Mouse (Mus musculus): ENCODE data around the gene Cox8b.

Gene Cox8b

GRCm38 (mm10) chr7:140900220-140900619, at the start of gene Cox8b:
Gene Cox8b (minus strand): TSS chr7:140900446.
- DNase-seq = no peak

DNA sequence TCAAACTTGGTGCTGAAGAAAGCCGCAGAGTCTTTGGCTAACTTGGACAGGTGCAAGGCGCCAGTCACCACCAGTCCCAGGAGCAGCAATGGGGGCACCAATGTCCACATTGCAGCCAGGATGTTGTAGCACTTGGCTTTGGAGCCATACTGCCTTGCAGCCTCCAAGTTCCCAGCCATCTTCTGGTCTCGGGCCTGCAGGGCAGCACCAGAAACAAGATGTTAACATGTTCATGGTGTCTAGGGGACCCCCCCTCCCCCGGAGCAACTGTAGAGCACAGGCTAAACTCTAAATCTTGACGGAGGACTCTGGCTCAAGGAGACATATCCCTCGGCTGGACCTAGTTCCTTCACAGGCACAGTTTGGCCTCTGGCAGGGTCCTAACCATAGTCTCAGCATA, 49.0 kb upstream of the Cox8b start:
- no peak for DNase-seq

DNA sequence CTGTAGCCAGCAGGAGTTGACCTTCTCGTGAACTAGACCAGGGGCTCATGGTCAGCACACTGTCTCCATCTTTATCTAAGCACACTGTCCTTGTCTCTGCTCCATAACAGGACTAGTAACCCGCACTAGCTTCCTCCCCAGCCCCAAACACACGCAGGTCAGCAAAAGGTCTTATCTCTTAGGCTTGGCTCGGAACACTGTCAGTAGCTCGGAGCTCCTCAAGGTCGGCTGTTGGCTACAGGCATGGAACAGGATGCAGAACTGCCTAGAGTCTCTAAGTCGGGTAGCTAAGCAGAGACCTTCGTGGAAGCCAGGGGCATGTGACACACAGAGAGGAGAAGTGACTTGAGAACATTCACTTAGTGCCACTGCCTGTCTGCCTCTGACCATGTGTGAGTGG, 47.9 kb upstream of the Cox8b start:
- no peak for DNase-seq

DNA sequence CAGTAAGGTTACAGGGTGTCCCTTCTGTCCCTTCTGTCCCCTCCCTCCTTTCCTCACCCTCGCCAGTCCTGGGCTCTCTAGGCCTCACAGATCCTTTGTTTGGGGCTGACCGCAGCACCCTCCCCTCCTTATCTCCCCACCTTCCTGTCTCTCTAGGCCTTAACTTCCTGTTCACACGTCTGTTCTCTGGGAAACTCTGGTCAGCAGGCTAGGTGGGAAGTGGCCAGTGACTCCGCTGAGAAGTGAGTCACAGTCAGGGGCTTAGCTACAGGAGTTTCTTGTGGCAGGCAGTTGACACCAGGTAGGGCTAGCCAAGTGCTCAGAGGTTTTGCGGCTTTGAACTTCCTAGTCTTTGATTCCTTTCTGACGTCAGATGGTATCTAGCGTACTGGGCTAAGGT, 46.7 kb upstream of the Cox8b start:
- DNase-seq = no peak

DNA sequence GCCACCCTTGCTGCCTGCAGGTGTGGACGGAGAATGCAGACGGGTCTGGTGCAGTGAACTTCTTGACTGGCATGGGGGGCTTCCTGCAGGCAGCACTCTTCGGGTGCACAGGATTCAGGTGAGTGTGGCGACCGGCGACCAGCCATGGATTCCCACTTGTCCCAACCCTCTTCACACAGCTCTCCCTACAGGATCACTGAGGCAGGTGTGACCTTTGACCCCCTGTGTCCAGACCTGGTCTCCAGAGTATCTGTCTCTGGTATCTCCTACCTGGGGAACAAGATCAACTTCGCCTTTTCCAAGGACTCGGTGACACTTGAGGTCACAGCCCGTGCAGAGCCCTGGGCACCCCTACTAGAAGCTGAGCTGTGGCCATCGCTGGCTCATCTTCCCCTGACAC, 46.1 kb upstream of the Cox8b start:
- no peak for DNase-seq

GRCm38 (mm10) chr7:140945247-140945646, 45.0 kb upstream of the Cox8b start:
- DNase-seq = no peak

GRCm38 (mm10) chr7:140944236-140944635, 44.0 kb upstream of the Cox8b start:
- no peak for DNase-seq

DNA sequence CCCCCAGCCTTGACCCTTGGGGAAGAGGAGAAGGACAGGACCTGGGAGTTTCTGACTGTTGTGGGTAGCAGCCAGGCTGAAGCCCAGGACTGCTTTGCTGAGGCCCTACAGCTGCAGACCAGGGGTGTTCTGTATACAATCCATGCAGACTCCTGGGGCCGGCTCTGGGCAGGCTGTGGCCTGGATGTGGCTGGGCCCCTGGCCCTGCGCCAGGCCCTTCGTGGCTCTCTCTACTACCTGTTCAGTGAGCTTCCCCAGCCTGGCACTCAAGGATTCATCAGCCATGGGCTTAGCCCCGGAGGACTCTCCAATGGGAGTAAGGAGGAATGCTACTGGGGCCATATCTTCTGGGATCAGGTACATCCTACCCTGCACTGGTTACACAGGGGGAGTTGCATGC, 43.1 kb upstream of the Cox8b start:
- no peak for DNase-seq

DNA sequence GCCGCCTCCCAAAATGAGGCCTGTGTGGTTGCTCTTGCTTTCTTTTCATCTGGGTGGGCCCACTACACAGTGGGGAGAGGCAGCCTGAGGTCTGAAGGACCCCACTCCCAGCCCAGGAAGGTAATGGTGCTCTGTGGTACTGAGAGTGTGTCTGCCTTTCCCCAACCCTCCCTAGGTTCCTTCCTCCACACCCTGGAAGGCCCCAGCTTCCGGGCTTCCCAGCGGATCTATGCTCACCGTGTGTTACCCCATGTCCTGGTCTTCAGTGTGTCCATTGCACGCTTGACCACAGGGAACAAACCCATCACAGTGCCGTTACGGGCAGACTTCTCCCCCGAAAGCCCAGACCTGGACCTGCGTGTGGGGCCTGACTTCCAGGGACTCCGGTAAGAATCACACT, 42.6 kb upstream of the Cox8b start:
- DNase-seq = no peak

DNA sequence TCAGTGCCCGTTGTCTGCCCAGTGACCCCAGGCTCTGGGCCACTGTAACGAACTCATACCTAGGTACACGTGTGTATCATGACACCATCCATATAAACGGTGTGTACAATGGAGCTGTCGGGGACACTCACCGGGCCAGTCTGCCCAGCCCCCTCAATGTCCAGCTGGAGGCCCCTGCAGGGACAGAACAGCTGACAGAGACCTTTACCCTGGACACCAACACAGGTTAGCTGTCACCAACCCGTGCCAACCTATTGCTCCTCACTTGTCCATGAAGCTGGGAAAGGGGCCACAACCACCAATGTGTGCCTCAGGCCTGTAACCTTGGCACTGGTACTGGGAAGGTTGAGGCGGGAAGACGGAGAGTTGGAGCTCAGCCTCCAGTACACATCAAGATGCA, 42.1 kb upstream of the Cox8b start:
- DNase-seq = no peak

- peak; percentile 92 for DNase-seq
Measured at GRCm38 (mm10) chr7:140941222-140942051, 41.2 kb upstream of the Cox8b start, which contains the start of gene Pgghg. Gene Pgghg (plus strand): TSS chr7:140941391.

- DNase-seq = peak; percentile 52
Measured at GRCm38 (mm10) chr7:140939669-140940171, 39.5 kb upstream of the Cox8b start.

GRCm38 (mm10) chr7:140938896-140939295, 38.6 kb upstream of the Cox8b start:
- no peak for DNase-seq

DNA sequence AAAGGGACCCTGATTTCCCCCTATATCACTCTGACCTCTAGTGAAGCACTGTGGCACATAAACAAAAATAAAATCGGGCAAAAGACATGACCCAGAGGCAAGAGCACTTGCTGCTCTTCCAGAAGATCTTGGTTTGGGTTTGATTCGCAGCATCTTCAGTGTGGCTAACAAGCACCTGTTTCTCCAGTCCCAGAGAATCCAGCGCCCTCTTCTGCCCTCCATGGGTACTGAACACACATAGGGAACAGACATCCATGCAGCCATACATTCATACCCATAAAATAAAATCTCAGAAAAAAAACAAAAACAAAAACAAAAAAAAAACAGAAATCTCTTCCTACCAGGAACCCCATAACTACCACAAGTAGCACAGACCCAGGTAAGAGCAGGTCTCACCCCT, 38.2 kb upstream of the Cox8b start:
- DNase-seq = no peak

DNA sequence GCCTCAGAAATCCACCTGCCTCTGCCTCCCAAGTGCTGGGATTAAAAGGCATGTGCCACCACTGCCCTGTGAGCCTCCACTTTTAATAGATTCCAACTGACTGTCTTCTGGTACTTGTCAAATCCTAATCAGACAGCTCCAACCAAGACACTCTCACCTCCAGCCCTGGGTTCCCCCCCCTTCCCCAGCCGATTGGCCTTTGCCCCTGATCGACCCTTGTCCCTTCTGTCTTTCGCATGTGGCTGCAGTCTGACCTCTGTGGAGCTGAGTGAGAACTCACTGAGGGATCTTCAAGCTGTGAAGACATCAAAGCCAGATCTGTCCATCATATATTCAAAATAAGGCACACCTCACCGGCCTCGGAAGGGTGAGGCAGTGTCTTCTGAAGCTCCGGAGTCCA, 26.9 kb upstream of the Cox8b start:
- no peak for DNase-seq

- no peak for DNase-seq
Measured at GRCm38 (mm10) chr7:140923070-140923775, 23.0 kb upstream of the Cox8b start.

GRCm38 (mm10) chr7:140922398-140923069, 22.3 kb upstream of the Cox8b start:
- DNase-seq = peak; percentile 91

- DNase-seq = no peak
Measured at GRCm38 (mm10) chr7:140921225-140921975, 21.2 kb upstream of the Cox8b start.

DNA sequence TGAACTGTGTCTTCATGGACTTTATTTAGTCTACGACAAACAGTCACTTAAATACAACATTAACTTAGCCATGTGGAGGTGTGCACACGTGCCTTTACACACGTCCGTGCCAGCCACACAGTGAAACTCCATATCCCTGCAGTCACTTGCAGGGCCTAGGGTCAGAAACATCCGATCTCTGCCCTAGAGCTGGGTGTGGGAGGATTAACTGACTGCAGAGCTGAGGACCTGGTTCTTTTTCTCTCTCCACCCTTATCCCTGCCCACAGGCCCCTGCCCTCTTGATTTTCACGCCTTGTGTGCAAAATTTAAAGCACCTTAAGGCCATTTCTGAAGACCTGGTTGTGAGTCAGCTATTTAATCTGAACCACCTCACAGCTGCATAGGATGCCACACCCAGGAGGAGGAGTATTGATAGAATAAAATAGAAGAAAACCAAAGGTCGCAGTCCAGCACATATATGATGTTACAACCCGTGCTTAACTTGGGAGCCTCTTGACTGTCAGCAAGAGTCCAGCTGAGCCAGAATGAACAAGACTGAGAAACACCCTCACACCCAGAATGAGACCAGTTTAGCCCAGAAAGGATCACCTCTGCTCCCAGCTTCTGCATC, 20.3 kb upstream of the Cox8b start, which contains the start of gene Nlrp6:
Gene Nlrp6, plus strand, starts transcription at position 485 of the 612 bp plus-strand sequence.
- no peak for DNase-seq

- DNase-seq = no peak
Measured at GRCm38 (mm10) chr7:140919911-140920310, 19.7 kb upstream of the Cox8b start.

DNA sequence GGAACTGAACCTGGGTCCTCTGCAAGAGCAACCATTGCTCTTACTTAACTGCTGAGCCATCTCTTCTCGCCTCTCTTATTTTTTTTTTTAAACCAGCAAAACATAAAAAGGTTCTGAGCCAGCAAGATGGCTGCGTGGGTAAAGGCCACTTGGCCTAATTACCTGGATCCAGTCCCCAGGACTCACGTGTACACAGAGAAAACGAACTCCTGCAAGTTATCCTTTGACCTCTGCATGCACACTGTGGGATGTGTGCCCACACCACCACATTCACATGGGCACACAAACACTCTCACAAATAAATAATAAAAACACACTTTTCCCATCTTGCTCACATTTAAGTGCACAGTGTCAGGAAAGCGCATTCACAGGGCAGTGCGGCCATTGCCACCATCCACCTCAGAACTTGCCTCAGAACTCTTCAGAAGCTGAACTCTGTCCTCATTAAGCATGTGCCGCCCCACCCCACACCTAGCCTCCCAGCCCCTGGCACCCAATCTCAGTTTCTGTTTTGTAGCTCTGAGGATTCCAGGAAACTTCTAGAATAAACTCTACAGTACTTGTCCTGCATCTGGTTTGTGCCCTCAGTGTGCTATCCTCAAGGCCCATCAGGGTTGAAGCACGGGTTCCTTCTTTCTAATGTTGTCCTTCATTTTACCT, 13.9 kb upstream of the Cox8b start:
- DNase-seq = peak; percentile 42

All from kidney, postnatal 14 days (tissue).